Mouse (Mus musculus): ENCODE measurements at regions not wholly inside any gene's neighbourhood (a gene's known extent, or its start where the extent isn't known, plus 50 kb on each side); places are given as distances from the start of the nearest gene placed in this dataset.

- Histone ChIP-seq H3K9me3 (replicated peaks; ENCODE audit: low read length) (peaks cover 68% of the 10 kb centered on the region), H3K79me2 (replicated peaks; ENCODE audit: control insufficient read depth, extremely low read depth, insufficient read depth, poor library complexity, severe bottlenecking) (no peaks in the 10 kb centered on the region), H3K4me3 (replicated peaks in 1 of 3; ENCODE audit: low read depth in 2 of 3, low read length in 2 of 3, poor library complexity in 1 of 3) (no peak overlapping the region), H3K36me3 (replicated peaks in 1 of 2; ENCODE audit: control insufficient read depth in 1 of 2, insufficient read depth in 1 of 2, low read length in 1 of 2) (no peaks in the 10 kb centered on the region), H3K27ac (ENCODE audit: insufficient read depth, low read depth) (no peak overlapping the region), H3K4me1 (ENCODE audit: control insufficient read depth in 1 of 2, insufficient read depth in 2 of 2) (no peaks in the 10 kb centered on the region), H3K4me2 (ENCODE audit: insufficient read depth, low read depth, poor library complexity, severe bottlenecking) (no peak overlapping the region), H3K27me3 (replicated peaks) (no peaks in the 10 kb centered on the region), H3K9ac (ENCODE audit: insufficient read depth, low read depth) (no peak overlapping the region)
- dilution Hi-C loops (cut with MboI; ENCODE audit: extremely low pct_ligation_motif_present, extremely low pct_unique_long_range_greater_than_20kb, low sequenced_read_pairs) (no loop called here), in situ Hi-C loops (cut with MboI; ENCODE audit: low pct_ligation_motif_present, low pct_unique_long_range_greater_than_20kb, low sequenced_read_pairs) (no loop called here)
- no peak for DNase-seq (ENCODE audit: extremely low read depth)
- no peak for TF ChIP-seq UBTF (IDR thresholded peaks at IDR 0.05; ENCODE audit: low read depth, low read length)
- no peak for TF ChIP-seq RCOR1 (conservative IDR thresholded peaks at IDR 0.05; ENCODE audit: low read depth, low read length)
- no peak for TF ChIP-seq ZNF384 (IDR thresholded peaks at IDR 0.05; ENCODE audit: low read depth, low read length)
- TF ChIP-seq MEF2A (IDR thresholded peaks at IDR 0.05; ENCODE audit: borderline replicate concordance, low read depth, low read length) = no peak
- no peak for TF ChIP-seq MAFK (IDR thresholded peaks at IDR 0.05; ENCODE audit: insufficient replicate concordance, low read length)
- TF ChIP-seq CHD1 (IDR thresholded peaks at IDR 0.05; ENCODE audit: low read depth, low read length) = no peak
- TF ChIP-seq RAD21 (IDR thresholded peaks at IDR 0.05; ENCODE audit: low read depth, low read length) = no peak
- TF ChIP-seq NELFE (IDR thresholded peaks at IDR 0.05; ENCODE audit: low read depth, low read length) = no peak
- no peak for TF ChIP-seq MYC (IDR thresholded peaks at IDR 0.05; ENCODE audit: low read depth, low read length)
- no peak for TF ChIP-seq MXI1 (IDR thresholded peaks at IDR 0.05; ENCODE audit: low read depth, low read length)
- no peak for TF ChIP-seq BHLHE40 (IDR thresholded peaks at IDR 0.05; ENCODE audit: low read depth, low read length)
- no peak for TF ChIP-seq CHD2 (IDR thresholded peaks at IDR 0.05; ENCODE audit: low read length)
- no peak for TF ChIP-seq ELF1 (IDR thresholded peaks at IDR 0.05; ENCODE audit: low read depth, low read length)
- TF ChIP-seq ZMIZ1 (IDR thresholded peaks at IDR 0.05; ENCODE audit: low read depth, low read length) = no peak
- TF ChIP-seq E2F4 (IDR thresholded peaks at IDR 0.05; ENCODE audit: insufficient replicate concordance, low read depth, low read length) = no peak
These were observed 140.5 kb downstream of the Irx2 start for GRCm38 (mm10) chr13:72769007-72769595.

- H3K4me2 ChIP-seq (ENCODE audit: insufficient read depth, low read depth, poor library complexity, severe bottlenecking) = no peak overlapping the region
- DNase-seq (ENCODE audit: extremely low read depth) = no peak
- H3K9ac ChIP-seq (ENCODE audit: insufficient read depth, low read depth) = no peak overlapping the region
- TF ChIP-seq POLR2AphosphoS2 (IDR thresholded peaks at IDR 0.05; ENCODE audit: low read depth, low read length) (no peak), E2F4 (IDR thresholded peaks at IDR 0.05; ENCODE audit: insufficient replicate concordance, low read depth, low read length) (no peak), SIN3A (IDR thresholded peaks at IDR 0.05; ENCODE audit: low read length) (no peak), POLR2A (IDR thresholded peaks at IDR 0.05; ENCODE audit: low read depth, low read length) (no peak), ZKSCAN1 (IDR thresholded peaks at IDR 0.05; ENCODE audit: borderline replicate concordance, low read depth, low read length) (no peak), GABPA (IDR thresholded peaks at IDR 0.05; ENCODE audit: insufficient replicate concordance, low read depth, low read length) (no peak), KAT2A (IDR thresholded peaks at IDR 0.05; ENCODE audit: insufficient replicate concordance, low read length) (no peak), IRF4 (IDR thresholded peaks at IDR 0.05; ENCODE audit: low read depth, low read length) (no peak), ETS1 (conservative IDR thresholded peaks at IDR 0.05; ENCODE audit: low read depth, low read length) (no peak), NELFE (IDR thresholded peaks at IDR 0.05; ENCODE audit: low read depth, low read length) (no peak), HCFC1 (IDR thresholded peaks at IDR 0.05; ENCODE audit: low read depth, low read length) (no peak), SMC3 (IDR thresholded peaks at IDR 0.05; ENCODE audit: low read depth, low read length) (no peak), TCF12 (IDR thresholded peaks at IDR 0.05; ENCODE audit: low read depth, low read length) (no peak), ELF1 (IDR thresholded peaks at IDR 0.05; ENCODE audit: low read depth, low read length) (no peak), USF1 (IDR thresholded peaks at IDR 0.05; ENCODE audit: low read depth, low read length) (no peak), NRF1 (IDR thresholded peaks at IDR 0.05; ENCODE audit: low read depth, low read length) (no peak), JUND (conservative IDR thresholded peaks at IDR 0.05; ENCODE audit: low read depth, low read length) (no peak), ZMIZ1 (IDR thresholded peaks at IDR 0.05; ENCODE audit: low read depth, low read length) (no peak), ZNF384 (IDR thresholded peaks at IDR 0.05; ENCODE audit: low read depth, low read length) (no peak), RCOR1 (conservative IDR thresholded peaks at IDR 0.05; ENCODE audit: low read depth, low read length) (no peak)
- dilution Hi-C loops (cut with MboI; ENCODE audit: extremely low pct_ligation_motif_present, extremely low pct_unique_long_range_greater_than_20kb, low sequenced_read_pairs) (no loop called here), in situ Hi-C loops (cut with MboI; ENCODE audit: low pct_ligation_motif_present, low pct_unique_long_range_greater_than_20kb, low sequenced_read_pairs) (no loop called here)
- no peaks in the 10 kb centered on the region for H3K4me1 ChIP-seq (ENCODE audit: control insufficient read depth in 1 of 2, insufficient read depth in 2 of 2)
- no peaks in the 10 kb centered on the region for H3K79me2 ChIP-seq (replicated peaks; ENCODE audit: control insufficient read depth, extremely low read depth, insufficient read depth, poor library complexity, severe bottlenecking)
- H3K36me3 ChIP-seq (replicated peaks in 1 of 2; ENCODE audit: control insufficient read depth in 1 of 2, insufficient read depth in 1 of 2, low read length in 1 of 2) = no peaks in the 10 kb centered on the region
- H3K9me3 ChIP-seq (replicated peaks; ENCODE audit: low read length) = peaks cover 85% of the 10 kb centered on the region
- H3K27ac ChIP-seq (ENCODE audit: insufficient read depth, low read depth) = no peak overlapping the region
- H3K4me3 ChIP-seq (replicated peaks in 1 of 3; ENCODE audit: low read depth in 2 of 3, low read length in 2 of 3, poor library complexity in 1 of 3) = no peak overlapping the region
- H3K27me3 ChIP-seq (replicated peaks) = no peaks in the 10 kb centered on the region
These were observed 154.6 kb downstream of the Irx2 start for GRCm38 (mm10) chr13:72783026-72783726.

All from CH12.LX (cell line).